In the genomic region with DNA sequence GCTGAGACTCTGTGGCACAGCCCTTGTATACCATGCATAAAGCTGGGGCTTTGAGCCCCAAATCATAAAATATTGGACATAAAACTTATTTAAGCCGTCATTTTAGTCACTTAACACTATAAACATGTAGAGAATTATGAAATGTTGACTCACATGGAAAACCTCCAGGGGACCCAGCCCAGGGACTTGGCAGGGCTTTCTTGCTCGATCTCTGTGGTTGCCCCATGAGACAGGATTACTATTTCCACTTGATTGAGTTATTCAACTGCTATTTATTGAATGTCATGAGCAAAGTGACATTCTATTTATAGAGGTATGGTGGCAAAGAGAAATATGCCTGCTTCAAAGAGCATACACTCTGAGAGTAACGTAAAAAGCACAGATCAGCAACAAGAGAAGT, we compare ENCODE assay signal across 23 mouse cellular contexts. TPM values are rescaled to one million over a fixed set of nuclear protein-coding genes. Genes with fewer than 3 reads are reported as not detected.
A peak's percentile ranks its signal among the peaks of the same experiment; 100 is the strongest.
DNase-seq lines count a peak whose midpoint lies in the region; ATAC-seq and TF ChIP-seq lines count a peak whose summit lies in the region.
"Had no signal": no experiment of that assay in that cellular context is flagged by ENCODE, and none has a peak within 500 bp of the region (broad histone marks: within the 10 kb centered on the region; RNA-seq: fewer than 3 reads in every experiment).

No protein-coding gene starts in this region.

- H3K9me3 ChIP-seq in heart, embryonic 12.5 days (replicated peaks), result no peaks in the 10 kb centered on the region
- H3K9me3 ChIP-seq in heart, postnatal 0 days (replicated peaks; ENCODE audit: control insufficient read depth, low read length), result no peaks in the 10 kb centered on the region
- H3K9me3 ChIP-seq: forebrain, embryonic 10.5 days had no signal

- 36% methylated on average over 3 of the region's 3 CpGs for WGBS in heart, adult 2 months
- 62% methylated on average over 3 of the region's 3 CpGs for WGBS in heart, embryonic 12.5 days
- 33% methylated on average over 3 of the region's 3 CpGs for WGBS in heart, postnatal 0 days

- H3K9ac ChIP-seq in heart, adult 2 months (ENCODE audit: low read depth, low read length), result no peak overlapping the region
- H3K9ac ChIP-seq in heart, embryonic 12.5 days, result no peak overlapping the region
- no peak overlapping the region for H3K9ac ChIP-seq in heart, postnatal 0 days (replicated peaks; ENCODE audit: low read depth, low read length)

- peak; percentile 52 to 56 for DNase-seq in heart, adult 2 months
- DNase-seq in Muller cell, postnatal 12 days (ENCODE audit: inconsistent ontology term), result peak; percentile 85
- DNase-seq in gastrocnemius, adult 18-20 months (ENCODE audit: low spot score), result peak; percentile 70
- DNase-seq in heart, postnatal 0 days (ENCODE audit: low spot score), result peak; percentile 34
- no peak for DNase-seq in retina, embryonic 14.5 days (ENCODE audit: low spot score)
- no peak for DNase-seq in spleen, postnatal 14 days (ENCODE audit: low spot score in 2 of 2)
- DNase-seq in kidney, postnatal 14 days, result no peak
- DNase-seq: cerebellum, adult 2 months; embryo, embryonic 11 days; kidney, adult 8-10 months; right cerebral cortex, adult 18-20 months had no signal

- H3K4me1 ChIP-seq in heart, adult 2 months (ENCODE audit: control insufficient read depth, insufficient read depth, low read length), result peaks cover 4% of the 10 kb centered on the region
- H3K4me1 ChIP-seq in heart, embryonic 12.5 days (replicated peaks), result no peaks in the 10 kb centered on the region
- H3K4me1 ChIP-seq in heart, postnatal 0 days (ENCODE audit: control insufficient read depth, insufficient read depth), result peaks cover 6% of the 10 kb centered on the region; the same call in 1 of the 2 replicates

- H3K36me3 ChIP-seq in heart, adult 2 months (ENCODE audit: control insufficient read depth, insufficient read depth, low read length), result no peaks in the 10 kb centered on the region
- no peaks in the 10 kb centered on the region for H3K36me3 ChIP-seq in heart, embryonic 12.5 days
- H3K36me3 ChIP-seq in heart, postnatal 0 days (replicated peaks; ENCODE audit: control insufficient read depth, insufficient read depth, low read length), result no peaks in the 10 kb centered on the region
- H3K36me3 ChIP-seq: forebrain, embryonic 10.5 days had no signal

- no peaks in the 10 kb centered on the region for H3K79me2 ChIP-seq in heart, adult 2 months (replicated peaks; ENCODE audit: control insufficient read depth, insufficient read depth, low read length)

- intact Hi-C loops in heart, adult 2 months (cut with DNase I), result no loop called here

- no peak for TF ChIP-seq CTCF in heart, adult 2 months (IDR thresholded peaks at IDR 0.05)
- no peak for TF ChIP-seq CTCF in heart, postnatal 0 days (IDR thresholded peaks at IDR 0.05; ENCODE audit: low read depth)

- no peak for TF ChIP-seq POLR2A in heart, adult 2 months (IDR thresholded peaks at IDR 0.05; ENCODE audit: insufficient read depth, low read depth, low read length)

- no peak for TF ChIP-seq EP300 in heart, adult 2 months (IDR thresholded peaks at IDR 0.05; ENCODE audit: insufficient read depth, low read depth, low read length)
- TF ChIP-seq EP300 in heart, postnatal 0 days (IDR thresholded peaks at IDR 0.05; ENCODE audit: low read depth), result no peak

- no peak overlapping the region for H3K4me2 ChIP-seq in heart, embryonic 12.5 days
- no peak overlapping the region for H3K4me2 ChIP-seq in heart, postnatal 0 days (ENCODE audit: low read depth, low read length)

- no peaks in the 10 kb centered on the region for H3K27me3 ChIP-seq in heart, adult 2 months (ENCODE audit: control insufficient read depth, insufficient read depth, low read length)
- no peaks in the 10 kb centered on the region for H3K27me3 ChIP-seq in heart, embryonic 12.5 days (replicated peaks)
- H3K27me3 ChIP-seq in heart, postnatal 0 days (ENCODE audit: control insufficient read depth, insufficient read depth, low read length), result no peaks in the 10 kb centered on the region

- H3K4me3 ChIP-seq in heart, adult 2 months, result no peak overlapping the region
- no peak overlapping the region for H3K4me3 ChIP-seq in heart, embryonic 12.5 days
- H3K4me3 ChIP-seq in heart, postnatal 0 days (ENCODE audit: low read depth, low read length), result no peak overlapping the region
- H3K4me3 ChIP-seq: forebrain, embryonic 10.5 days; layer of hippocampus, adult 2 months had no signal

- ATAC-seq in heart, embryonic 12.5 days (ENCODE audit: insufficient number of reproducible peaks, low FRiP score), result no peak
- peak; percentile 58; the same call in 1 of the 2 replicates for ATAC-seq in heart, postnatal 0 days (ENCODE audit: insufficient read depth, low read depth)
- ATAC-seq: CD4-positive, CD25-positive, alpha-beta regulatory T cell, adult 4 months; hindbrain, postnatal 0 days; midbrain, embryonic 16.5 days; Patski had no signal

- peak overlapping the region; percentile 51 for H3K27ac ChIP-seq in heart, adult 2 months
- H3K27ac ChIP-seq in heart, embryonic 12.5 days (ENCODE audit: poor library complexity, severe bottlenecking), result no peak overlapping the region
- H3K27ac ChIP-seq in heart, postnatal 0 days (ENCODE audit: low read depth), result peak overlapping the region; percentile 53; the same call in 1 of the 2 replicates
- H3K27ac ChIP-seq: forebrain, embryonic 10.5 days; hindbrain, postnatal 0 days; layer of hippocampus, adult 2 months; macrophage had no signal

RNA-seq across cellular contexts. Expression of gene Fam124a, which starts 46.2 kb away (rescaled TPM):
- total RNA-seq in heart, adult 2 months (2021), result 1 to 10 TPM; 3.4 TPM
- polyA plus RNA-seq in heart, adult 2 months (2012; rRNA removed), result 5.6 and 7.9 TPM in 2 replicates
- polyA plus RNA-seq in heart, embryonic 12.5 days (2016; fragmentation: Nextera tagmentation; extraction: Ambion mirVana), result 1.9 and 3.1 TPM in 2 replicates
- 1 to 10 TPM; 2.2 to 2.9 TPM for total RNA-seq in gastrocnemius, adult 18-20 months (2021)
- total RNA-seq in heart, postnatal 0 days (2014; rRNA removed; ENCODE audit: low replicate concordance), result 8.5 and 19.6 TPM in 2 replicates
- 3.2 and 5.0 TPM in 2 replicates for polyA plus RNA-seq in heart, postnatal 0 days (2015; fragmentation: Nextera tagmentation; extraction: Ambion mirVana)
- polyA plus RNA-seq: CD4-positive, CD25-positive, alpha-beta regulatory T cell, adult 4 months had no signal

RNA-seq across cellular contexts. Expression of gene Gucy1b2, which starts 53.3 kb away (rescaled TPM):
- under 1 TPM in 1 of 2 experiments, not detected in 1; 0.13 TPM for total RNA-seq in heart, adult 2 months (2021)
- polyA plus RNA-seq in heart, adult 2 months (2012; rRNA removed), result 0.04 TPM in 1 of 2 replicates, not detected in the other
- polyA plus RNA-seq in heart, embryonic 12.5 days (2016; fragmentation: Nextera tagmentation; extraction: Ambion mirVana), result 0.06 TPM in 1 of 2 replicates, not detected in the other
- not detected for total RNA-seq in gastrocnemius, adult 18-20 months (2021)
- total RNA-seq in heart, postnatal 0 days (2014; rRNA removed; ENCODE audit: low replicate concordance), result not detected in 2 replicates
- polyA plus RNA-seq in heart, postnatal 0 days (2015; fragmentation: Nextera tagmentation; extraction: Ambion mirVana), result 0.04 and 0.18 TPM in 2 replicates
- polyA plus RNA-seq: CD4-positive, CD25-positive, alpha-beta regulatory T cell, adult 4 months; macrophage had no signal

RNA-seq across cellular contexts. Expression of gene Gm4131, which starts 57.4 kb away (rescaled TPM):
- total RNA-seq in heart, adult 2 months (2021), result not detected
- not detected in 2 replicates for polyA plus RNA-seq in heart, adult 2 months (2012; rRNA removed)
- polyA plus RNA-seq in heart, embryonic 12.5 days (2016; fragmentation: Nextera tagmentation; extraction: Ambion mirVana), result 0.20 TPM in 1 of 2 replicates, not detected in the other
- not detected for total RNA-seq in gastrocnemius, adult 18-20 months (2021)
- not detected in 2 replicates for total RNA-seq in heart, postnatal 0 days (2014; rRNA removed; ENCODE audit: low replicate concordance)
- not detected in 2 replicates for polyA plus RNA-seq in heart, postnatal 0 days (2015; fragmentation: Nextera tagmentation; extraction: Ambion mirVana)
- total RNA-seq: adrenal gland, adult 18-20 months; hindbrain, postnatal 0 days; layer of hippocampus, adult 2 months; left cerebral cortex, adult 8-10 months had no signal
- polyA plus RNA-seq: CD4-positive, CD25-positive, alpha-beta regulatory T cell, adult 4 months; cerebellum, adult 2 months; forebrain, embryonic 10.5 days; limb, embryonic 14.5 days; macrophage; Patski; thymus, postnatal 0 days had no signal

Comparison
In these comparisons a context has a peak if more than half of its experiments do, and no peak if none do; other contexts are left out.
1. DNase-seq: peak in heart, adult 2 months (2 of 2), Muller cell, postnatal 12 days (single experiment), gastrocnemius, adult 18-20 months (single experiment) and heart, postnatal 0 days (single experiment); none in retina, embryonic 14.5 days (single experiment), spleen, postnatal 14 days (0 of 2) and kidney, postnatal 14 days (single experiment).